Mouse (Mus musculus): ENCODE measurements around the gene Znrd1.

GRCm38 (mm10) chr17:36989437-36989836 lies 31.1 kb upstream of the Znrd1 start, which contains the start of gene H2-M5:
- no peak for TF ChIP-seq CTCF (IDR thresholded peaks at IDR 0.05; ENCODE audit: low read depth)
- no peak for TF ChIP-seq EP300 (IDR thresholded peaks at IDR 0.05; ENCODE audit: low read depth)

Data from liver, postnatal 0 days (tissue).